Mouse (Mus musculus): Measurements from ENCODE around the gene Ocm. TPM values are rescaled to one million over a fixed set of nuclear protein-coding genes. Genes with fewer than 3 reads are reported as not detected.
"Not testable (repeated sequence)": the region's sequence is repeated elsewhere in the genome, so short reads cannot be mapped to it uniquely, and the experiment has no call there.

The Ocm gene
- total and polyA plus RNA-seq, 3 experiments, result not detected

GRCm38 (mm10) chr5:144014551-144015311 lies 11.7 kb downstream of the Ocm start, which contains the start of gene Ccz1 (continued):
- TF ChIP-seq ELF1 (IDR thresholded peaks at IDR 0.05; ENCODE audit: low read depth, low read length), result peak; percentile 99
- TF ChIP-seq MAFK (IDR thresholded peaks at IDR 0.05; ENCODE audit: insufficient replicate concordance, low read length), result no peak
- TF ChIP-seq SIN3A (IDR thresholded peaks at IDR 0.05; ENCODE audit: low read length), result peak; percentile 98
- no peak for TF ChIP-seq RAD21 (IDR thresholded peaks at IDR 0.05; ENCODE audit: low read depth, low read length)
- TF ChIP-seq ZNF384 (IDR thresholded peaks at IDR 0.05; ENCODE audit: low read depth, low read length), result no peak
- peak; percentile 85 for TF ChIP-seq TCF12 (IDR thresholded peaks at IDR 0.05; ENCODE audit: low read depth, low read length)
- TF ChIP-seq MYC (IDR thresholded peaks at IDR 0.05; ENCODE audit: low read depth, low read length), result 0 out of 2 replicates have a peak, but pooled peaks have one; percentile 52
- TF ChIP-seq CHD2 (IDR thresholded peaks at IDR 0.05; ENCODE audit: low read length), result peak; percentile 97
- TF ChIP-seq MEF2A (IDR thresholded peaks at IDR 0.05; ENCODE audit: borderline replicate concordance, low read depth, low read length), result peak; percentile 73

GRCm38 (mm10) chr5:144013366-144014134 lies 12.9 kb downstream of the Ocm start:
- H3K27ac ChIP-seq (ENCODE audit: insufficient read depth, low read depth); H3K9me3 ChIP-seq (replicated peaks; ENCODE audit: low read length); in situ Hi-C loops (cut with MboI; ENCODE audit: low pct_ligation_motif_present, low pct_unique_long_range_greater_than_20kb, low sequenced_read_pairs); H3K4me1 ChIP-seq (ENCODE audit: control insufficient read depth in 1 of 2, insufficient read depth in 2 of 2); DNase-seq (ENCODE audit: extremely low read depth); H3K27me3 ChIP-seq (replicated peaks); dilution Hi-C loops (cut with MboI; ENCODE audit: extremely low pct_ligation_motif_present, extremely low pct_unique_long_range_greater_than_20kb, low sequenced_read_pairs): not testable (repeated sequence)
- Histone ChIP-seq H3K4me2 (ENCODE audit: insufficient read depth, low read depth, poor library complexity, severe bottlenecking) (peak overlapping the region; percentile 91), H3K79me2 (replicated peaks; ENCODE audit: control insufficient read depth, extremely low read depth, insufficient read depth, poor library complexity, severe bottlenecking) (peaks cover 17% of the 10 kb centered on the region), H3K36me3 (replicated peaks in 1 of 2; ENCODE audit: control insufficient read depth in 1 of 2, insufficient read depth in 1 of 2, low read length in 1 of 2) (peaks cover 23 to 42% of the 10 kb centered on the region in 2 experiments), H3K4me3 (replicated peaks in 1 of 3; ENCODE audit: low read depth in 2 of 3, low read length in 2 of 3, poor library complexity in 1 of 3) (peak overlapping the region; percentile 67 to 95 (median 82)), H3K9ac (ENCODE audit: insufficient read depth, low read depth) (peak overlapping the region; percentile 51; the same call in 1 of the 2 replicates)
- TF ChIP-seq ZNF384 (IDR thresholded peaks at IDR 0.05; ENCODE audit: low read depth, low read length) (peak; percentile 31; the same call in 1 of the 2 replicates), TBP (conservative IDR thresholded peaks at IDR 0.05; ENCODE audit: low read depth, low read length) (peak; percentile 75)

- dilution Hi-C loops (cut with MboI; ENCODE audit: extremely low pct_ligation_motif_present, extremely low pct_unique_long_range_greater_than_20kb, low sequenced_read_pairs), result no loop called here
- in situ Hi-C loops (cut with MboI; ENCODE audit: low pct_ligation_motif_present, low pct_unique_long_range_greater_than_20kb, low sequenced_read_pairs), result no loop called here
- peaks cover 51 to 79% of the 10 kb centered on the region in 2 experiments for H3K36me3 ChIP-seq (replicated peaks in 1 of 2; ENCODE audit: control insufficient read depth in 1 of 2, insufficient read depth in 1 of 2, low read length in 1 of 2)
- DNase-seq (ENCODE audit: extremely low read depth), result peak; percentile 78
- peaks cover 10 to 31% of the 10 kb centered on the region in 2 experiments for H3K4me1 ChIP-seq (ENCODE audit: control insufficient read depth in 1 of 2, insufficient read depth in 2 of 2)
- H3K79me2 ChIP-seq (replicated peaks; ENCODE audit: control insufficient read depth, extremely low read depth, insufficient read depth, poor library complexity, severe bottlenecking), result no peaks in the 10 kb centered on the region
- peak overlapping the region in 1 of 3 experiments; percentile 25 for H3K4me3 ChIP-seq (replicated peaks in 1 of 3; ENCODE audit: low read depth in 2 of 3, low read length in 2 of 3, poor library complexity in 1 of 3)
- peak overlapping the region; percentile 95 for H3K27ac ChIP-seq (ENCODE audit: insufficient read depth, low read depth)
- peaks cover 2% of the 10 kb centered on the region for H3K9me3 ChIP-seq (replicated peaks; ENCODE audit: low read length)
- H3K27me3 ChIP-seq (replicated peaks), result no peaks in the 10 kb centered on the region
- peak overlapping the region; percentile 15; the same call in 1 of the 2 replicates for H3K9ac ChIP-seq (ENCODE audit: insufficient read depth, low read depth)
- peak overlapping the region; percentile 31 for H3K4me2 ChIP-seq (ENCODE audit: insufficient read depth, low read depth, poor library complexity, severe bottlenecking)
- TF ChIP-seq MXI1 (IDR thresholded peaks at IDR 0.05; ENCODE audit: low read depth, low read length), result peak; percentile 95
- no peak for TF ChIP-seq NELFE (IDR thresholded peaks at IDR 0.05; ENCODE audit: low read depth, low read length)
- no peak for TF ChIP-seq RAD21 (IDR thresholded peaks at IDR 0.05; ENCODE audit: low read depth, low read length)
- peak; percentile 73 for TF ChIP-seq CHD2 (IDR thresholded peaks at IDR 0.05; ENCODE audit: low read length)
- TF ChIP-seq RCOR1 (conservative IDR thresholded peaks at IDR 0.05; ENCODE audit: low read depth, low read length), result no peak
- peak; percentile 39; the same call in 1 of the 2 replicates for TF ChIP-seq POLR2A (IDR thresholded peaks at IDR 0.05; ENCODE audit: low read depth, low read length)
- TF ChIP-seq PAX5 (IDR thresholded peaks at IDR 0.05; ENCODE audit: low read length), result no peak
- TF ChIP-seq IRF4 (IDR thresholded peaks at IDR 0.05; ENCODE audit: low read depth, low read length), result peak; percentile 72; the same call in 1 of the 2 replicates
- no peak for TF ChIP-seq UBTF (IDR thresholded peaks at IDR 0.05; ENCODE audit: low read depth, low read length)
- TF ChIP-seq GABPA (IDR thresholded peaks at IDR 0.05; ENCODE audit: insufficient replicate concordance, low read depth, low read length), result no peak
- TF ChIP-seq MEF2A (IDR thresholded peaks at IDR 0.05; ENCODE audit: borderline replicate concordance, low read depth, low read length), result no peak
- peak; percentile 97 for TF ChIP-seq MAX (IDR thresholded peaks at IDR 0.05; ENCODE audit: low read length)
- TF ChIP-seq EP300 (IDR thresholded peaks at IDR 0.05; ENCODE audit: low read length), result peak; percentile 73
- TF ChIP-seq SIN3A (IDR thresholded peaks at IDR 0.05; ENCODE audit: low read length), result peak; percentile 84
- TF ChIP-seq ZMIZ1 (IDR thresholded peaks at IDR 0.05; ENCODE audit: low read depth, low read length), result no peak
- TF ChIP-seq SMC3 (IDR thresholded peaks at IDR 0.05; ENCODE audit: low read depth, low read length), result no peak
- TF ChIP-seq MAFK (IDR thresholded peaks at IDR 0.05; ENCODE audit: insufficient replicate concordance, low read length), result no peak
- TF ChIP-seq HCFC1 (IDR thresholded peaks at IDR 0.05; ENCODE audit: low read depth, low read length), result no peak
- no peak for TF ChIP-seq ZKSCAN1 (IDR thresholded peaks at IDR 0.05; ENCODE audit: borderline replicate concordance, low read depth, low read length)
- TF ChIP-seq ZNF384 (IDR thresholded peaks at IDR 0.05; ENCODE audit: low read depth, low read length), result no peak
These were observed 23.8 kb downstream of the Ocm start for GRCm38 (mm10) chr5:144002461-144003192.

All from CH12.LX (cell line).